Mouse (Mus musculus) hematopoietic stem cell, adult 5-6 weeks (primary cell): ENCODE results near the gene Notch1. TPM values are rescaled to one million over a fixed set of nuclear protein-coding genes. Genes with fewer than 3 reads are reported as not detected.

Source experiments
- ATAC-seq, 2 experiments: fragments of 125-278 bp in 1 of 2; replicated peaks in 1 of 2; 2 replicates each; pipeline ENCODE4 v1.8.0; 2016 to 2017; ENCODE audit warnings: inconsistent platforms in 2 of 2, mild to moderate bottlenecking in 2 of 2, moderate number of reproducible peaks in 2 of 2, low read depth in 1 of 2, moderate TSS enrichment in 1 of 2; ENCODE audit not compliant: low FRiP score in 2 of 2, poor library complexity in 2 of 2, severe bottlenecking in 2 of 2, insufficient read depth in 1 of 2, low TSS enrichment in 1 of 2
- total RNA-seq: library from RNA; stranded (forward); fragments of 172-1452, 232-1000 nt; gene quantifications from 2 replicates; pipeline ENCODE4 v1.2.3, GENCODE M21; 2017

The Notch1 gene
- total RNA-seq, 1 experiment from 2014 or later: 21.6 TPM

DNA sequence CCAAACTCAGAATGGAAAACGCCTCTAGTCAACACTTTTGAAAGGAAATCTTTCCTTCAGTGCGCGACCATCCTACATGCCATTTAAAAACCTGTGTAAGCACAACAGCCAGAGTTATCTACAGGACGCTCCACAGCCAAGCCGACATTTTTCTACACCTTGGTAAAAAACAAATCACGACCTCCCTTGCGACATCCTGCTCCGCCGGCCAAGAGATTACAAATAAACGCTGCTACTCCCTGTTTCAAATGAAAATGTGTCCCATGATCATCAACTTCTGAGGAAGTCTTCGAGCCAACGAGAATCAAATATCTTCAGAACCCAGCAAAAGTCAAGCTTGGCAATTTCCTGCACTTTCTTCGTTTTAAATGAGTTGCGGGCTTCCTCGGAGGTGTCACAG lies 72.1 kb downstream of the Notch1 start:
- ATAC-seq: no peak

DNA sequence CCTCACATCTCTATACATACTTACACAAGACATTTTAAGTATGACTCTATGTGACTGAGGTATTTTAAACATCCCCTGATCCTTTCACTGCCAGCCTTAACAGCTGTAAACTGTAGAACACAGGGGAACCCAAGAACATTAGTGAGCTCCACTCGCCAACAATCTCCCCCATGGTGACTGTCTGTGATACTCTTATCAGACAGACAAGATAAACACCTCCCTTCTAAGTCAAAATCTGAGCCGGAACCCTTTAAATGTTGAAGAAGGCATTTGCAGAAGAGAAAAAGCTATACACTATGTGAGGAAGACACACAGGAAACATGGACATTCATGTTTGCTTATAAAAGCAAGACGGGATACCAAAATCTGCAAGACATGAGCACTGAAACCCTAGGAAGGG lies 72.6 kb downstream of the Notch1 start:
- no peak for ATAC-seq

DNA sequence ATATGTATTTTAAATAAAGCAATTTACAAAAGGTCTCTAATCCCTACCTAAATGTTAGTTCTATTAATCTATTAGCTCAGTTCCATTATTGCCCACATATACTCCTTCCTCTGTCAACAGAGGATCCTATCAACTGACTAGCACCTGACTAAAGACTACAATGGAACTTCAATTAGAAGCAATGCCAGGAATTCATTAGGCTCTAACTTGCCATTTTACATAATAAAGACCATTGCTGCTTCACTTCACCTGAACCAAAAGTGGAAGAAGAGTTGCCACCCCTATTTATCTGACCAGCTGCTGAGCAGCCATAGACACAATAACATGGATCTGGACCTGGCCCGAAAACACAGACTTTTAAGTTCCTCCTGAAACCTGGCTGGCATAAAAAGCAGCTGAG lies 73.6 kb downstream of the Notch1 start:
- no peak for ATAC-seq

DNA sequence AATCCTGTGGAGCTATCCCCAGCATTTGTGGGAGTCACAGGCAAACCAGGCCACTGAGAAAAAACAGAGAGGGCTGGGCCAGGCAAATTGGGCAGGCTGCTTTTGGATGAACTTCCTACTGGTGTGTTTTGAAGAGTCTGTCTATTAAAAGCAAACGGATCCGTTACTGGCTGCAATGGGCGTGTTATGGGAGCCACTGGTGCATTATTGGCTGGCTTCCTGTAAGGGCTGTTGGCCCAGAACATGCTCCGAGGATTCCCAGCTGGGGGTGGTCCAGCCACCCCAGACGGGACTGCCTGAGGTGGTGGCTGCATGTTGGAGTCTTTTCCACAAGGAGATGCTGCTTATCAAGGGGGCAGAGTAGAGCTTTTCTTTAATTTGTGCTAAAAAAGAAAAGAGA lies 74.8 kb downstream of the Notch1 start:
- no peak for ATAC-seq

DNA sequence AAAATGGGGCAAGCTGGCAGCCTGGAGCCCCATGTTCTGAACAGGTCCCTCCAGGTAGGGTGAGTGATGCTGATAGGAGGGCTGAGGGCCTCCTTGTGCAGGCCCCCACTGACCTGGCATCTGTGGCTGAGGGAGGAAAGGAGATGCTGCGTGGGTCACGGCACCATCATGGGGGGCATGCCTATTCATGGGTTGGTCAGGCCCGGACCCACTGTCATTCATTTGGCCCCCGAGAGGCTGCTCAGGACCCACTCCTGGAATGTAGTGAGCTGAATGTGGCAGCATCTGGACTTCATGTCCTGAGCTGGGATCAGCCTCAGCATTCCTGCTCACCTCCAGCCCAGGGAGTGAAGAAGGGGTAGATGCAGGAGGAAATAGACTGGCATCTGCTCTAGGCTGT lies 75.2 kb downstream of the Notch1 start:
- ATAC-seq: no peak

DNA sequence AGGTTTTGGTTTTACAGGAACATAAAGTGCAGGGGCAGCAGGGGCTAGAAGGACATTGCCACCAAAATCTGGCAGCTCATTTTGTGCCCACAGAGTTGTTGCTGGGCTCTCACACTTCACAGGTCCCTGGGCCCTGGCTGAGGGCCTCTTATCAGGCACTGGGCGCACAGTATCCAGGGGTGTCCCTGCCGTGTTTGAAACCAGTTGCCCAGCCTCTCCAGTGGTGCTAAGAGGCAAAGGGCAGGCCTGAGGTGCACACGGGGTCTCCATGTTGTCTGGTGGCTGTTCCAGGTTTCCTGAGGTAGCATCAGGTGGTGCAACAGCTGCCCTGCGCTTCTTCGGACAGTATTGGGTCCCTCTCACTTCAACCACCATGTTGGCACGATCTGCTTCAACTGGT lies 76.8 kb downstream of the Notch1 start:
- ATAC-seq: no peak

DNA sequence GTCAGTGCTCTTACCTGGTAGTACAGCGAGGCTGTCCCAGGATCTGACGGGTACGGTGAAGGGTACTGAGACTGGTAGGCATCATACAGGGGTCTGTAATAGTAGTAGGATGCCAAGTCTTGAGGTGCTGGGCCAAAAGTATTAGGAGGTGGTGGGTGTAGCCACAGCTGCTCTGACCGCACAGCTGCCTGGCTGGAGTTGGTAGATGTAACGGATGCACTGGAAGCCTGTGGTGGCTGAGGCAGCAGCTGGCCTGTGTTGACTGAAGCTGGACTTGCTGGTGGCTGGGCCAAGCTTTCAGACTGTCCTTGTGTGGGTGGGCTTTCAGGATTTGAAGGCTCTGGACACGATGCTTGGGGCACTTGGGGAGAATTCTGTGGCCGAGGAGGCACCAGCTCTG lies 78.1 kb downstream of the Notch1 start:
- no peak for ATAC-seq

DNA sequence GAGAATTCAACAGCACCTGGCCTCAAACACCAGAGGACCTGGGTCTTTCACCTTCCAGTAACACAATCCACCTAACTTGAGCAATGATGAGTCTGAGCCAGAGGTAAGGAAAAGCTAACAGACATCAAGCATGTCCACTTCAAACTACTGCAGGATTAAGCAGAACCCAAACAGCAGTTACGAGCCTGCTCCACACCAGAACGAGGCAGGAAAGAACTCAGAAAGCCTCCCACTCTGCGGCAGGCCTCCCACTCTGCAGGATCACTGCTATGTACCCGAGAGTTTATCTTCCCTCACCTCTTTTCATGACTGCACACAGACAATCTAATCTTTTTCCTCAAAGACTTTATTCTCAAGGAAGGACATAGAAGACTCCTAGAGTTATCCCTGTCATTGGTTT lies 79.2 kb downstream of the Notch1 start:
- no peak for ATAC-seq

DNA sequence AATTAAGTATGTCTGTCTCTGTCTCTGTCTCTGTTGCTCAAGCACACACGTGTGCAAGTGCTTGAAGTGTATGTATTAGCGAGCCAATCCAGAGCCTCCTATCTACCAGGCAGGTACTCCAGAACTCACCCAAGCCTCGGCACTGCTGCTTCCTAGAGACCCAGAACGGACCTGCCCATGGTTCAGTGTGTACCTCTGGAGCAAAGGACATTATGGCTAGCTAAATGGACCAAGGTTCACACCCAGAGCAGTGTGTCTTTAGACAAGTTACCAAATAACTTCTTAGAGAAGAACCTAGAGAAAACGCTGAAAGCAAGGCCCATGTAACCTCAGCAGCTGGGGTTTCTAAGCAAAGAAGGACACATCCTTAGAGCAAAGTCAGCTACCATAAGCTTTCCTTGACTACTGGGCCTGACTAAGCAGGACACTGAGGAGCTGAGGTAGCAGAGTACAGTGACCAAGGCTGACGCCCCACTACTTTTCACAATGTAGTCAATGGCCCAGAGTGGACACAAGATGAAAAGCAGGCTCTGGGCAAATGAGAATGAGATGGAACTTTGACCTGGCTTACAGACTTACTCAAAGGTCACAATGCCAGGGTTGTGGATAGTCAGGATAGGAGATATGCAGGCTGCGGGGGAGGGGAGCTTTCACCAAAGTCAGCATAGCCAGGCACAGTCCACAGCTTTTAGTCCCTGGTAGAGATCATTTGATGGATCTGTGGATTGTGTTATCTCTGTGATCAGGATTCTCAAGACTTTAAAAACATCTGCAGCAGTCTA lies 81.5 kb downstream of the Notch1 start:
- ATAC-seq: no peak

DNA sequence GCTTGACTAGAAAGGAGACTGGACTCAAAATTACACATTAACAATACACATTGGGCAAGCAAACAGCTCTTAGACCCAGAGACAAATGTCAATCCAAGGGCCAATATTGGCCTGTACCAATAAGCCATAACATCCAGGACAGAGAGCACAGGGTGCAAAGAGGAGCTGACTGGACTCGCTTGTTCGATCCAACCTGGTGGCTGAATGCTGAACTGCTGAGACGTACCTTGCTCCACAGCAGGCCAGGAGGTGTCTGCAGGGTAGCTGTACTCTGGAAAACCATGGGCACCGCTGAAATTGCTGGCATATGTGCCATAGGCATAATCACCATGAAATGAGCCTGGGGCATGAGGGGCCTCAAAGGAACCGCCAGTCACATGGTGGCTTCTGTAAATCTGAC lies 86.6 kb downstream of the Notch1 start:
- ATAC-seq: no peak

DNA sequence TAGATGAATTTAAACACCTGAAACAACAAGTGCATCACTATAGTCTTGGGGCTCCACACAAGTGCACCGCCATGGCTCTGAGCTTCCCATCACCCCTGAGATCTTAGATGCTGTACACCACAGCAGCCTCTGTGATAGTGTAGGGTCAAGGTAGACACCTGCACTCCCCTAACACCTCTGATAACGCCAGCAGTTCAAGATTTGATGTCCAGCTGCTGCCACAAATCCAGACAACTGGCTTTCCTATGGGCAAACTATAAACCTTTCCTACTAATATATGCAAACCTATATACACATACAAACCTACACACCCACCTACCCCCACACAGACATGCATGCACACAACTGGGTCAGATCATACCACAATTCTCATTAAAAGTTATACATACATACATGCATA lies 91.9 kb downstream of the Notch1 start:
- no peak for ATAC-seq

DNA sequence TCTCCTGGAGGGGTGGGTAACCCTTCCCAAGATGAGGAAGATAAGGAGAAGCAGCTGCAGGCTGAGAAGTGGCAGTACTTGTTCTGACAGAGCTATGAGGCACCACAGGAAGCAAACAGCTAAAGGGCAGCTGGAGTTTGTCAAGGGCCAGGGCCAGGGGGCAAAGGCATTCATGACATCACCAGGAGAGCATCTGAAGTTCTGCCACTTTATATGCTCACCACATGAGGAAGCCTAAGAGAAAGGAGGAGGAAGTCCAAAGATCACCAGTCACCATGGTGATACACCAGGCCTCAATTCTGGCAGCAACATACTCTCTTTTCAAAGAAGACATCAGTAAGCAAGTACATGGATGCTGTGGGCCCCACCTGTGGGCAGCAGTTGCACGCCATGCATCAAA lies 93.4 kb downstream of the Notch1 start:
- ATAC-seq: no peak; a peak in 1 of 4 replicates

DNA sequence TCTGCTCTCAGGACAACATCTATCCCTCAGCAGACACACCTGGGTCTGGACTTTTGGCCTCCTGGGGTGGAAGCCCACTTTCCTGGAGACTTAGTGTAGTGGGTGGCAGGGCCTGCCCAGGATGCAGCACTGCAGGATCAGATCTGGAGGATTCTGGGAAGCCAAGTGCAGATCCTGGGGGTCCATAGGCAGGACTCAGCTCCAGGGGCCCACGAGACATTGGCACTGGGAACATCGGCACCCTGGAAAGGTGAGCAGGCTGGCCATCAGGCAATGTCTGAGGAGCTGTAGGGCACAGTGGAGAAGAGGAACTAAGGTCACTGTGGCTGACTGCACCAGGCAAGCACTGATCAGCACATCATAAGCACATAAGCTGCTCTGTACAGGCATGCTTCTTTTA lies 94.5 kb downstream of the Notch1 start:
- no peak for ATAC-seq

DNA sequence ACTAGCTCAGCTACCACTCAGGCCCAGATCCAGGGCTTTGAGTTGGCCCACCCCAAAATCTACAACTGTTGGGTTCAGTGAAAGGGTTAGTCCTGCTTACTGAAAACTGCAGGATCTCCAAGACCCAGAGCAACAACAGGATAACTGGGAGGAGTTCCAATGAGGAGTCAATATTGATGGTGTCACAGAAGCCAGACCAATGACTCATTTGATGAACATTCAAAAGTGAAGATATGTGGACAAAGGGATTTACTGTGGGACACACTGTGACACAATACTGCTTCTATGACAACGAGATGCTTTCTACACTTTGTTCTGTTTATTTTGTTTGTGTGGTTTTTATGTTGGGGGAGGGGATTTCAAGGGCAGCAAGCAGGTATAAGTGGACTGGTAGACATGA lies 98.3 kb downstream of the Notch1 start:
- no peak for ATAC-seq

DNA sequence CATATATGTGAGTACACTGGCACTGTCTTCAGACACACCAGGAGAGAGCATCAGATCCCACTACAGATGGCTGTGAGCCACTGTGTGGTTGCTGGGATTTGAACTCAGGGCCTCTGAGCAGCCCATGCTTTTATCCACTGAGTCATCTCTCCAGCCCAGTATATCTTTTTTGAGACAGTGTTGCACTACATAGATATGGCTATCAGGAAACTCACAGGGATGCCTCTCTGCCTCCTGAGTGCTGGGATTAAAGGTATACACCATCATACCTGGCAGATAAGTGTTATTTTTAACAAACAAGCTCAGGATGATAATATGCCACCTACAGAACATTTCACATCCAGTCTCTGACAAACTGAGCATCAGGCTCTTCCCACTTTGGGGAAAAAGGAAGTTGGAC lies 99.4 kb downstream of the Notch1 start:
- no peak for ATAC-seq

DNA sequence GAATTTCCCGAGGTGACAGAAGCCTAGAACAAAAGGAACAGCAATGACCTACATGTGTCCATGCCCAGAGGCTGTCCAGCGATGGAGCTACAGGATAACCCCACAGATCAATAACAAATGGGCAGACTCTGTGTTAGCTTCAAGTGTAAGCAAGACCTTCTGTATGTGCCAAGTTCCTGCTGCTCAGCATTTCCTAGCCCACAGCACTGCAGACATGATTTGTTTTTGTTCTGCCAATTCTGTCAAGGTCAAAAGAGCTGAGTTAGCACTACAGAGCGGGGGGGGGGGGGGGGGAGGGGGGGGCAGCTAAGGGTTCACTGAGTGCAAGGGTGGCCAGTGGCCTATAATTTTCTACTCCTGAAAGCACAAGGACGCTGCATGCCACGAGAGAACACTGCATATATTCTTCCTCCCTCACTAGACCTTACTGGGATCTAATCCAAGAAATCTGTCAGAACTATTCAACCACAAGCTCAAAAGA lies 105.5 kb downstream of the Notch1 start:
- no peak for ATAC-seq

DNA sequence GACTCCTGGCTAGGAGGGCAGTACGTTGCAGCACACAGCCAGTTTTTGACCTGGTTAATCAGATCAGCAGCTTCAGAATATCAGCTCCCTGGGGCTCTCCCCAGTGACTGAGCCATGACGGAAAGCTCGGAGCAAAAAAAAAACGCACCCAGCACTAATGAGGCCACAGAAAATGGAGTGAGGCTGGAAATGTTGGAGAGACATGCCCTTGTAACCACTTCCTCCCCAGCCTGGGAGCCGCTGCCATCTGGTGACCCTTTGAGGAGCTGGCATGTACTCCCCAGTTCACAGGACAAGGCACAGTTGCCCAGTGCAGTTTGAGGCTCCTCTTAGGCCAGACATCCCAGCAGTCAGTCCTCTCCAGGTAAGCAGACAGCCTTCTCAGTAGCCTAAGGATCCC lies 106.4 kb downstream of the Notch1 start:
- ATAC-seq: no peak

DNA sequence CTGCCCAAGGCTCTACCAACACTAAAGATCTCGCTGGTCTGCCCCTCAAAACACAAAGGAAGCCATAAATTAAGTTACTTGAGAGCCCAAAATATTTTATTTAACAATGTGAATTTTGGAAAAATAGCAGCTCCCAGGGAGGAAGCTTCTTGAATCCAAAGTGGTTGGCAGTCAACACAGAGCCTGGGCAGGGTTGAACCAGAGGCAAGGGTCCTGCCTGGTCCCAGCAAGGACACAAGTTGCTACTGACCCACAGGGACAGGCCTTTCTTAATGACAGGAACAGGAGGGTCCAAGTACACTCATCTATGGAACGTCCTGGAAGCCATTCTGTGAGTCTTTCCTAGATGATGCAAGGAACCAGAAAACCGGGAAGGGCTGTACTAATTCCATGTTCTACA lies 107.1 kb downstream of the Notch1 start:
- no peak for ATAC-seq
